Mouse (Mus musculus) CD8-positive naive resting alpha-beta T cell, adult 57 days (primary cell): ENCODE results near the gene Ppp1r15a. TPM values are rescaled to one million over a fixed set of nuclear protein-coding genes. Genes with fewer than 3 reads are reported as not detected.

ENCODE experiments used
- total RNA-seq: library from RNA; stranded (reverse); gene quantifications from one replicate; pipeline ENCODE4 v1.2.4, GENCODE M21; 2023

Gene Ppp1r15a
- total RNA-seq = 996 TPM

DNA sequence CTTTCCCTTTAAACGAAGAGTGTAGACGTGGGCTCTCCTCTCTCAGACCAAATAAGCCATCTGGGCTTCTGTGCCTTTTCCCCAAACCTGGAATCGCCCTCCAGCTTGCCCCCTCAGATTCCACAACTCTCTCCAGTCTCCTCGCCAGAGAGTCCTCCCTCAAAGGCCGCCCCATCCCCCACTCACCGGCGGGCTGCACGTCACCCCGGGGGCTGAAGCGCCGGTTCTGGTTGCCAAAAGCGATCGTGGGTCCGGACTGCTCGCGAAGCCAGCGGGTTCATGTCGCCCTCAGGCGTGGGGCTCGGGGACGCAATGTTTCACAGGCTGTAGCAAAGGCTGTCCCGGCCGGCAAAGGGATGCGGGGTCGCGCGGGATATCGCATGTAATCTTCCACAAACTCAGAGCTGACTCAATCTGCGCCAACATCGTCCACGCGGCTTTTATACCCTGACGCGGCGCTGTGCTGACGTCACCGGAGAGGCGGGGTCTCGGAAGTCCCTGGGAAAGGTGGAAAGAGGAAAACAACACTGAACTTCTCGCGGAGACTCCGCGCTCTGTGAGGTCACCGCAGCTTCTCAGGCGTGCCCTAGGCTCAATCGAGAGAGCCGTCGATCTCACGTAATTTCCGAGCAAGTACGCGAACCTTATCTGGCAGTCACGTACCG is at the start of gene Ppp1r15a, which contains the start of gene Plekha4:
Ppp1r15a (minus strand) TSS at position 460 of the 665 bp plus-strand sequence.
Plekha4 (plus strand) TSS at position 522 of the 665 bp plus-strand sequence.

DNA sequence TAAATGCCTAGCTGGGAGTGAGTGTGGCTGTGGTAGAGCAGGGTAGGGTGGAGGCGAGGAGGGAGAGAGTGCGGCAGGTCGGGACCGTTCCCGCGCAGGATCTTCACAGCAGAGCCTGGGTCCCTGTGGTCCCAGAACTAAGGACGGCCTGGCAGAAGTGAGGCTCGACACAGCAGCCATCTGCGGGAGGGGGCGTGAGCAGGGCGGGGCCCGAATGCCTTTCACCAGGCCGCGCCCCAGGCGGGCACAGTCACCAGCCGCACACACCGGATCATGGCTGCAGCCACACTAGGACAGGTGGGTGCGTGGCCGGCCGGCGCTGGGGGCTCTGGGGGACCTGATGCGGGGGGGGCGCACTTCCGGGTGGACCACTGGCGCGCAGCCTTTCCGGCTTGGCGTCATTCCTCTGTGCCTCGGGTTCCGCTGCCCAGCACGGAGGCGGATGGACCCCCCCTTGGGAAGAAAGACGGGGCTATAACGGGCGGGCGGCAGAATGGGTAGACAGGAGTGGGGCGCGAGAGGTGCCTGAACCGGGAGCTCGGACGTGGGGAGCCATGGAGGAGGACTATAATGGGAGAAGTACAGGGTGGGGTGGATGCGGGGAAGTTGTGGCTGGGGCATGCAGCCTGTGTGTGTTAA is 44.2 kb upstream of the Ppp1r15a start, which contains the start of gene Bcat2:
Bcat2 (plus strand) TSS at position 51 of the 639 bp plus-strand sequence.

DNA sequence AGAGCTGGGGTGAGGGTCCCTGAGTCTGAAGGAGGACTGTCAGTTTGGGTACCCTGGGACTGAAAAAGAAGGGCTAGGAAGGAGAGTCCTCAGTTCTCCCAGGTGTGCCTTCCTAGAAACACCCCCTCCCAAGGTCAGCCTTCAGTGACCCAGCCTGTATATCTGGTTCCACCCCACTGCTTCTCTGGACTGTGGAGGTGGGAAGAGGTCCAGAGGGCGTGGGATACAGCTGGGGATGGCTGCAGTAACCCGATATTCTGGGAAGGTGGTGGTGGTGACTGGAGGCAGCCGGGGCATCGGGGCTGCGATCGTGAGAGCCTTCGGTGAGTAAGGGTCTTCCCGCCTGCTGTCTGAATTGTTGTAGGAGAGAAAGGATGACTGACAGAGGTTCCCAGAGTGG is 28.7 kb upstream of the Ppp1r15a start, which contains the start of gene Hsd17b14:
Hsd17b14 (plus strand) TSS at position 150 of the 400 bp plus-strand sequence.

DNA sequence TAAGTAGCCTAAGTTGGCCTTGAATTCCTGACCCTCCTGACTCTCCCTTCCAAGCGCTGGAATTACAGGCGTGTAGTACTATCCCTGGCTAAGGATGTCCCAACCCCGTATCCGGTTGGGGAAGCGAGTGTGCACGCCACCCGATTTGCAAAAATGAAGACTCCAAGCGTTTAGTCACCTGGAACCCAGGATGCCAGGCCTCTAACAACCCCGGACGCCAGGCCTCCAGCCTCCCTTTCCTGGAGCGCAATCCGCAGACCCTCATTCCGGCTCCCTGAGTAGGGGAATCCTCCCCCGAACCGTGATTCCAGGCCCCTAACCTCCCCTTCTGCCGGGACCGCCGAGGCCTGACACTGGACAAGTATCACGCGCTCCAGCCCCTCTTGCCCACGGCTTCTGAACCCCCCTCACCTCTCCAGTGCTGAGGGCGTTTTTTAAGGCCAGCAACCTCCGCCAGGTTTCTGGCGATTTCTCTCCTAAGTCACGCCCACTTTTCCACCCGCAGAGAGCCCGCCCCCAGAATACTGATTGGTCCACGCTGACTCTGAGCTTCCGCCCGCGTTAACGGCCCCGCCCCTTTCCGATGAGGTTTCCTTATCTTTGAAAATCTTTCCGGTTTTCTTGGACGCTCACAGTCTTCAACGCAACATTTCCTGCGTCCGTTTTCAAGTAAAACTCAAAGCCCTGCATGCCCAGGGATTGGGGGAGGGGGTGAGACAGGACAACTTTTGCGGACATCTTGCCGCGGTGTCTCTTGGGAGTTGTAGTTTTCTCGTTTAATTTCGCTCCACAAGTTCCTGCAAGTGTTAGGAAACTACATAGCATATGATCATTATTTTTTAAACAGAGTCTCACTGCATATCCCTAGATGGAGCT is 15.9 kb downstream of the Ppp1r15a start, which contains the start of gene Nucb1:
Nucb1 (minus strand) TSS at position 495 of the 876 bp plus-strand sequence.

DNA sequence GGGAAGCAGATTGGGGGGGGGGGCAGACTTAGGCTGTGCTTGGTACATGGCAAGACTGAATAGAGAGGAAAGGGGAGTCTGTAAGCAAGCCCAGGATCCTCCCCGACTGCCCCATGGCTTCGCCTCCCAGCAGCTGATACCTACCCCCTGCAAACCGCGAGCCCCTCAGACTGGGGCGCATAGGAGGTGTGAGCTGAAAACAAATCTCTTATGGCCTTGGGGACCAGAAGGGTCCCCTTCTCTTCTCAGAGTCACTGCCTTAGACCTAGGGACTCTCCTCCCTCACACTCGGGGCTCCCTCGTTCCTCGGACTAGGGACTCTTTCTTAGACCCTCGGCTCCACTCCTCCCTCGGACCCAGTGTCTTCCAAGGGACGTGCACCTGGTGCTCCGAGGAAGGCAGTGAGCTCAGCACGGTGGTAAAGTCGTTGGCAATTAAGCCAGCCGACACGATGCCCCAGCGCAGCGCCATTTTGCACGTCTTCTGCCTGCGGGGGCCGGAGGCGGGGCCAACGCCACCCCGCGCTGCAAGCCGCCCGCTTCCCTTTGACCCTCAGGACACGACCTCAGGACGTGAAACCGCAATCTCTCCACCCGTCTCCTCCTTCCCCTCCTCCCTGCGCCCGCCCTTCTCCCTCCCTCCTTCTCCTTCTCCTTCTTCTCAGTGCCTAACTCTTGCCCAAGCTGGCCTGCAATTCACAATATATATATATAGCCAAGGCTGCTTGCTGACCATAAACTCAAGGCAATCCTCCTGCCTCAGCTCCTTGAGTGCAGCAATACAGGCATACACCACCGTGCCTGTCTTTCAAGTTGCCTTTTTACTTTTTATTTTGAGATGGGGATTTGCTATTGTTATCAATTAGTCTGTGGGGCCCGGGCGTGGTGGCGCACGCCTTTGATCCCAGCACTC is 37.5 kb downstream of the Ppp1r15a start, which contains the start of gene Dhdh:
Dhdh (minus strand) TSS at position 513 of the 912 bp plus-strand sequence.

DNA sequence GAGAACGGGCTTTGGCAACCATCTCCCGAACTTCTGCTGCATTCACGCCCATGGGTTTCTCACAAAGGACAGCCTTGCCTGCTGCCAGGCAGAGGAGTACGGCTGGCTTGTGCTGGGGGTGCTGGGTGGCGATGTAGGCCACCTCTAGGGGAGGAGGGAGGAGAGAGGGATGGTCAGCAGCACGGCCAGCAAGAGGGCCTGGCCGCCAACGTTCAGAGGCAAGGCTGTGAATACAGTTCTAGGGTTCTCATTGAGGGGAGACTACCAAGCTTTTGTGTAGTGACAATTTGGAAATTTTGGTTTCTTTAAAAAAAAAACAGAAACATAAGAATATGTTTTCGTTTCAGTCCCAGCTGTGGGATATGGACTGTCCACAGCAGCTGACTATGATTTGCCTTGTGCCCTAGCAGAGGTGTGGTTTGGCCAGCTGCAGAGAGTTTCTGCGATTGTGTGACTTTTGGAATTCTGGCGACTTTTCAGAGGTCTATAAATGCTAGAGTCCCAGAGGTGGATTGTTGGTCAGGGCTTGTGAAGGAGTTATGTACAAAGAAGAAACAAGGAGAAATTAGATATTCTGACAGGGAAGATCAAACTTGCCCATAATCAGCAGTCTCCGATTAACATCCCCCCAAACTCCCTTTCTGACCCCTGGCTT is 39.2 kb downstream of the Ppp1r15a start, which contains the start of gene Gm45808:
Gm45808 (minus strand) TSS at position 51 of the 655 bp plus-strand sequence.

DNA sequence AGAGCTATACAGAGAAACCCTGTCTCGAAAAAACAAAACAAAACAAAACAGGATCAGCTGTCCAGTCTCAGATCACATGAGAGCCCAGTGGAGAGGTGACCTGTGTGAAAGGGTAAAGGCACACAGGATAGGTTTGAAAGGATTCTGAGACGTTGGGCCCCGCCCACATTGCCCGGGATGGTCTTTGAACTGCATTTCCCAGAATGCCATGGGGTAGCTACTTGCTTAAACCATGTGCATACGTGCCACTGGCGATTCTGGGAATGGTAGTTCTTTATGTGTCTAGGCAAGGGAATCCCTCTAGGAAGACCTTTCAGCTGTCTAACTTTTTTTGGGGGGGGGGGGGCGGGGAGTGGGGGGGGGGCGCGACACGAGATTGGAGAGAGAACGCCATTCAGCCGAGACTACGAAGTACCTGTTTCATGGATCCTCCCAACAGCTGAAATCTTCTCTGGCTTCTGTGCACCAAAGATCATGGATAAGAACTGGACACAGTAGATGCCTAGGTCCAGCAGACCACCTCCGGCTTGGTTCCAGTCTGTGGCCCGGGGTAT is 44.6 kb downstream of the Ppp1r15a start, which contains the start of gene Tulp2:
Tulp2 (plus strand) TSS at position 504 of the 554 bp plus-strand sequence.

Other genes starting within 250 kb of the Ppp1r15a start
- gene Slc6a21, start 248.8 kb downstream of the Ppp1r15a start, total RNA-seq = not detected
- 7.7 TPM for gene Trpm4, start 192.5 kb downstream of the Ppp1r15a start, total RNA-seq
- not detected for gene Hrc, start 191.0 kb downstream of the Ppp1r15a start, total RNA-seq
- gene Ppfia3, start 159.2 kb downstream of the Ppp1r15a start, total RNA-seq = 0.21 TPM
- gene Lin7b, start 155.7 kb downstream of the Ppp1r15a start, total RNA-seq = 1.3 TPM
- 624 TPM for gene Snrnp70, start 130.5 kb downstream of the Ppp1r15a start, total RNA-seq
- gene Kcna7, start 120.6 kb downstream of the Ppp1r15a start, total RNA-seq = not detected
- not detected for gene Ntf5, start 112.6 kb downstream of the Ppp1r15a start, total RNA-seq
- gene Lhb, start 105.4 kb downstream of the Ppp1r15a start, total RNA-seq = not detected
- gene Gys1, start 91.4 kb downstream of the Ppp1r15a start, total RNA-seq = 10.5 TPM
- 51.4 TPM for gene Ruvbl2, start 88.2 kb downstream of the Ppp1r15a start, total RNA-seq
- 405 TPM for gene Ftl1, start 66.4 kb downstream of the Ppp1r15a start, total RNA-seq
- gene Bax, start 59.4 kb downstream of the Ppp1r15a start, total RNA-seq = 82.1 TPM
- not detected for gene Tulp2, start 44.4 kb downstream of the Ppp1r15a start, total RNA-seq
- gene Gm45808, start 39.5 kb downstream of the Ppp1r15a start, total RNA-seq = not detected
- 1.1 TPM for gene Dhdh, start 37.5 kb downstream of the Ppp1r15a start, total RNA-seq
- gene Nucb1, start 15.9 kb downstream of the Ppp1r15a start, total RNA-seq = 78.1 TPM
- gene Plekha4, start 62 bp upstream of the Ppp1r15a start, total RNA-seq = 0.77 TPM
- not detected for gene Hsd17b14, start 28.6 kb upstream of the Ppp1r15a start, total RNA-seq
- 29.1 TPM for gene Bcat2, start 43.9 kb upstream of the Ppp1r15a start, total RNA-seq
- gene Fgf21, start 89.2 kb upstream of the Ppp1r15a start, total RNA-seq = not detected
- gene Fut1, start 91.0 kb upstream of the Ppp1r15a start, total RNA-seq = 0.18 TPM
- 0.28 TPM for gene Izumo1, start 95.5 kb upstream of the Ppp1r15a start, total RNA-seq
- gene Rasip1, start 101.2 kb upstream of the Ppp1r15a start, total RNA-seq = 0.52 TPM
- gene Mamstr, start 113.7 kb upstream of the Ppp1r15a start, total RNA-seq = not detected
- not detected for gene Fut2, start 140.1 kb upstream of the Ppp1r15a start, total RNA-seq
- gene Ntn5, start 157.8 kb upstream of the Ppp1r15a start, total RNA-seq = not detected
- gene Sec1, start 168.1 kb upstream of the Ppp1r15a start, total RNA-seq = not detected
- gene Car11, start 173.6 kb upstream of the Ppp1r15a start, total RNA-seq = 5.0 TPM
- 34.2 TPM for gene Dbp, start 178.8 kb upstream of the Ppp1r15a start, total RNA-seq
- gene Rpl18, start 189.2 kb upstream of the Ppp1r15a start, total RNA-seq = 3,071 TPM
- 30.4 TPM for gene Sphk2, start 191.7 kb upstream of the Ppp1r15a start, total RNA-seq
- gene Fam83e, start 194.9 kb upstream of the Ppp1r15a start, total RNA-seq = 3.1 TPM
- not detected for gene Spaca4, start 199.5 kb upstream of the Ppp1r15a start, total RNA-seq